Mouse (Mus musculus) thymus, adult 2 months (tissue): ENCODE results near the gene Wdr90.

Source experiments
- CTCF ChIP-seq: fragments of 200-500 bp; IDR thresholded peaks from 2 replicates; pipeline ENCODE4 v1.5.1; 2012; ENCODE audit warnings: mild to moderate bottlenecking, control low read depth, low read length, moderate library complexity, borderline replicate concordance; ENCODE audit not compliant: control insufficient read depth, poor library complexity, insufficient read depth; ENCODE audit errors: extremely low read depth
- POLR2A ChIP-seq: fragments of 200-500 bp; IDR thresholded peaks from 2 replicates; pipeline ENCODE4 v1.6.1; 2012; ENCODE audit warnings: mild to moderate bottlenecking, low read length, control low read depth, moderate library complexity; ENCODE audit not compliant: control insufficient read depth, poor library complexity, insufficient read depth; ENCODE audit errors: extremely low read depth

DNA sequence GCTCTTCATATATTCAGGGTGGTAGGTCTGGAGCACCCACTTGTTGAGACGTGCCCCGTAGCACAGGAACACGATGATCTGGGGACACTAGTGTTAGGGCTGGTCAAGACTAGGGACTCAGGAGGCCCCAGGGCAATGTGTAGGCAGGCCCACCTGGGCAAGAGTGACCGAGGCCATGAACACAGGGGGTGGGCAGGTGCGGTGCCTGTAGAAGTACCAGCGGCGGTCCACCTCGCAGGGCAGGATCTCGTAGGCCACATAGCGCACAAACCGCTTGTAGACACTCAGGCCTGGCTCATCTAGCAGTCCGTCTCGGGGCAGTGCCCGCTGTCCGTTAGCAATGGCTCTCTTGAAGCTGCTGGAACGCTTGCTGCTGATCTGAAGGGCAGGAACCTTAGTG is 25.5 kb downstream of the Wdr90 start:
- TF ChIP-seq POLR2A (no peak), CTCF (no peak)
